Mouse (Mus musculus): ENCODE data around the gene Wdr46. TPM values are rescaled to one million over a fixed set of nuclear protein-coding genes. Genes with fewer than 3 reads are reported as not detected.

Gene Wdr46
- polyA plus RNA-seq, 1 experiment from 2014 or later = 17.1 TPM

- TF ChIP-seq CTCF (IDR thresholded peaks at IDR 0.05; ENCODE audit: low read depth) = no peak
- no peak for TF ChIP-seq EP300 (optimal IDR thresholded peaks at IDR 0.05)
- Histone ChIP-seq H3K9ac (ENCODE audit: low read length) (peak overlapping the region; percentile 82; the same call in 1 of the 2 replicates), H3K36me3 (ENCODE audit: control insufficient read depth, insufficient read depth, low read length) (peaks cover 12% of the 10 kb centered on the region), H3K27me3 (ENCODE audit: control insufficient read depth, insufficient read depth, low read length) (no peaks in the 10 kb centered on the region), H3K4me2 (replicated peaks; ENCODE audit: low read depth) (peak overlapping the region; percentile 100), H3K4me1 (replicated peaks; ENCODE audit: control insufficient read depth, insufficient read depth) (0 out of 2 replicates have a peak, but pooled peaks cover 3% of the 10 kb centered on the region), H3K4me3 (ENCODE audit: low read depth, low read length) (peak overlapping the region; percentile 84), H3K9me3 (ENCODE audit: control insufficient read depth, low read length) (no peaks in the 10 kb centered on the region), H3K27ac (replicated peaks) (no peak overlapping the region)
- no peak for ATAC-seq (ENCODE audit: low FRiP score, low TSS enrichment)
- WGBS = 58% methylated on average over 21 of the region's 21 CpGs
- no peak for DNase-seq (ENCODE audit: low spot score)
Observed at GRCm38 (mm10) chr17:33928251-33928947, 12.1 kb upstream of the Wdr46 start.

GRCm38 (mm10) chr17:33929371-33930279 lies 10.8 kb upstream of the Wdr46 start, which contains the start of gene Rgl2:
Gene Rgl2 (plus strand): TSS chr17:33929543.
- no peaks in the 10 kb centered on the region for H3K27me3 ChIP-seq (ENCODE audit: control insufficient read depth, insufficient read depth, low read length)
- H3K4me3 ChIP-seq (ENCODE audit: low read depth, low read length) = peak within 1 kb of the TSS; percentile 84
- DNase-seq (ENCODE audit: low spot score) (peak; percentile 95), ATAC-seq (ENCODE audit: low FRiP score, low TSS enrichment) (peak; percentile 87)
- H3K27ac ChIP-seq (replicated peaks) = peak within 1 kb of the TSS; percentile 93
- under 1% methylated on average over 65 of the region's 80 CpGs for WGBS
- TF ChIP-seq EP300 (optimal IDR thresholded peaks at IDR 0.05) (peak; percentile 48), CTCF (IDR thresholded peaks at IDR 0.05; ENCODE audit: low read depth) (peak; percentile 51)
- 0 out of 2 replicates have a peak, but pooled peaks cover 3% of the 10 kb centered on the region for H3K4me1 ChIP-seq (replicated peaks; ENCODE audit: control insufficient read depth, insufficient read depth)
- H3K4me2 ChIP-seq (replicated peaks; ENCODE audit: low read depth) = peak within 1 kb of the TSS; percentile 100
- H3K9me3 ChIP-seq (ENCODE audit: control insufficient read depth, low read length) = no peaks in the 10 kb centered on the region
- peaks cover 12% of the 10 kb centered on the region for H3K36me3 ChIP-seq (ENCODE audit: control insufficient read depth, insufficient read depth, low read length)
- peak within 1 kb of the TSS; percentile 82 for H3K9ac ChIP-seq (ENCODE audit: low read length)

GRCm38 (mm10) chr17:33930280-33931158 lies 9.9 kb upstream of the Wdr46 start:
- ATAC-seq (ENCODE audit: low FRiP score, low TSS enrichment) (0 out of 2 replicates have a peak, but pooled peaks have one; percentile 15), DNase-seq (ENCODE audit: low spot score) (peak; percentile 60)
- Histone ChIP-seq H3K27ac (replicated peaks) (peak overlapping the region; percentile 93), H3K27me3 (ENCODE audit: control insufficient read depth, insufficient read depth, low read length) (no peaks in the 10 kb centered on the region), H3K4me1 (replicated peaks; ENCODE audit: control insufficient read depth, insufficient read depth) (0 out of 2 replicates have a peak, but pooled peaks cover 3% of the 10 kb centered on the region), H3K9ac (ENCODE audit: low read length) (peak overlapping the region; percentile 82), H3K9me3 (ENCODE audit: control insufficient read depth, low read length) (no peaks in the 10 kb centered on the region), H3K4me2 (replicated peaks; ENCODE audit: low read depth) (peak overlapping the region; percentile 100), H3K36me3 (ENCODE audit: control insufficient read depth, insufficient read depth, low read length) (peaks cover 8% of the 10 kb centered on the region), H3K4me3 (ENCODE audit: low read depth, low read length) (peak overlapping the region; percentile 84)
- WGBS = 0% methylated on average over 40 of the region's 45 CpGs
- TF ChIP-seq CTCF (IDR thresholded peaks at IDR 0.05; ENCODE audit: low read depth) = peak; percentile 20
- no peak for TF ChIP-seq EP300 (optimal IDR thresholded peaks at IDR 0.05)

- no peak for DNase-seq (ENCODE audit: low spot score)
- H3K9ac ChIP-seq (ENCODE audit: low read length) = peak overlapping the region; percentile 82
- no peak for TF ChIP-seq EP300 (optimal IDR thresholded peaks at IDR 0.05)
- no peak for TF ChIP-seq CTCF (IDR thresholded peaks at IDR 0.05; ENCODE audit: low read depth)
- no peaks in the 10 kb centered on the region for H3K9me3 ChIP-seq (ENCODE audit: control insufficient read depth, low read length)
- no peak for ATAC-seq (ENCODE audit: low FRiP score, low TSS enrichment)
- H3K4me2 ChIP-seq (replicated peaks; ENCODE audit: low read depth) = peak overlapping the region; percentile 100
- H3K4me3 ChIP-seq (ENCODE audit: low read depth, low read length) = peak overlapping the region; percentile 84
- H3K4me1 ChIP-seq (replicated peaks; ENCODE audit: control insufficient read depth, insufficient read depth) = 0 out of 2 replicates have a peak, but pooled peaks cover 3% of the 10 kb centered on the region
- H3K36me3 ChIP-seq (ENCODE audit: control insufficient read depth, insufficient read depth, low read length) = peaks cover 5% of the 10 kb centered on the region; the same call in 1 of the 2 replicates
- 41% methylated on average over 18 of the region's 18 CpGs for WGBS
- peak overlapping the region; percentile 93; the same call in 1 of the 2 replicates for H3K27ac ChIP-seq (replicated peaks)
- no peaks in the 10 kb centered on the region for H3K27me3 ChIP-seq (ENCODE audit: control insufficient read depth, insufficient read depth, low read length)
Observed at GRCm38 (mm10) chr17:33931159-33931866, 9.1 kb upstream of the Wdr46 start.

Measured in stomach, postnatal 0 days (tissue).